Mouse (Mus musculus) heart, embryonic 16.5 days (tissue): ENCODE measurements around the gene Notch2. TPM values are rescaled to one million over a fixed set of nuclear protein-coding genes. Genes with fewer than 3 reads are reported as not detected.

Experiments
- ATAC-seq: fragments of 200-750 bp; cut with Nextera tagmentation; replicated peaks from 2 replicates; pipeline ENCODE4 v1.8.0; 2017; ENCODE audit warnings: moderate number of reproducible peaks; ENCODE audit not compliant: insufficient read depth, low FRiP score; ENCODE audit errors: extremely low read depth
- H3K27ac ChIP-seq: fragments of 300-500 bp; sonication (generic); 2 replicates; pipeline ENCODE4 v1.5.1; 2014; ENCODE audit warnings: mild to moderate bottlenecking, low read length, control low read depth, moderate library complexity
- H3K27me3 ChIP-seq: fragments of 300-500 bp; sonication (generic); 2 replicates; pipeline ENCODE4 v1.6.1; 2014; ENCODE audit warnings: low read length, mixed read lengths; ENCODE audit not compliant: control insufficient read depth, insufficient read depth
- H3K36me3 ChIP-seq: fragments of 300-500 bp; sonication (generic); 2 replicates; pipeline ENCODE4 v1.6.1; 2014; ENCODE audit not compliant: control insufficient read depth, insufficient read depth
- H3K4me1 ChIP-seq: fragments of 300-500 bp; sonication (generic); 2 replicates; pipeline ENCODE4 v1.6.1; 2014; ENCODE audit warnings: low read length, mixed read lengths; ENCODE audit not compliant: control insufficient read depth, insufficient read depth
- H3K4me2 ChIP-seq: fragments of 300-500 bp; sonication (generic); 2 replicates; pipeline ENCODE4 v1.6.1; 2014; ENCODE audit warnings: low read depth, mild to moderate bottlenecking, control low read depth, low read length
- H3K4me3 ChIP-seq: fragments of 300-500 bp; sonication (generic); 2 replicates; pipeline ENCODE4 v1.5.1; 2014; ENCODE audit warnings: mild to moderate bottlenecking, control low read depth, low read length
- H3K9ac ChIP-seq: fragments of 300-500 bp; sonication (generic); 2 replicates; pipeline ENCODE4 v1.6.1; 2014; ENCODE audit warnings: low read length, control low read depth
- H3K9me3 ChIP-seq: fragments of 300-500 bp; sonication (generic); replicated peaks from 2 replicates; pipeline ENCODE4 v1.6.1; 2016; ENCODE audit warnings: low read length; ENCODE audit not compliant: control insufficient read depth
- WGBS: fragments of 180-500 bp; shearing (Covaris S2); extraction: QIAGEN DNeasy Blood & Tissue Kit; methylation state at CpG from one replicate; pipeline ENCODE4 v1.1.7; 2014; 5-methylcytosine and 5-hydroxymethylcytosine counted together
- polyA plus RNA-seq: library from polyadenylated mRNA; unstranded; fragments of >200 nt; fragmentation: Nextera tagmentation; extraction: Ambion mirVana; gene quantifications from 2 replicates; pipeline ENCODE4 v1.2.1, GENCODE M21; 2015

The Notch2 gene
- polyA plus RNA-seq, 1 experiment from 2014 or later: 10.5 TPM

DNA sequence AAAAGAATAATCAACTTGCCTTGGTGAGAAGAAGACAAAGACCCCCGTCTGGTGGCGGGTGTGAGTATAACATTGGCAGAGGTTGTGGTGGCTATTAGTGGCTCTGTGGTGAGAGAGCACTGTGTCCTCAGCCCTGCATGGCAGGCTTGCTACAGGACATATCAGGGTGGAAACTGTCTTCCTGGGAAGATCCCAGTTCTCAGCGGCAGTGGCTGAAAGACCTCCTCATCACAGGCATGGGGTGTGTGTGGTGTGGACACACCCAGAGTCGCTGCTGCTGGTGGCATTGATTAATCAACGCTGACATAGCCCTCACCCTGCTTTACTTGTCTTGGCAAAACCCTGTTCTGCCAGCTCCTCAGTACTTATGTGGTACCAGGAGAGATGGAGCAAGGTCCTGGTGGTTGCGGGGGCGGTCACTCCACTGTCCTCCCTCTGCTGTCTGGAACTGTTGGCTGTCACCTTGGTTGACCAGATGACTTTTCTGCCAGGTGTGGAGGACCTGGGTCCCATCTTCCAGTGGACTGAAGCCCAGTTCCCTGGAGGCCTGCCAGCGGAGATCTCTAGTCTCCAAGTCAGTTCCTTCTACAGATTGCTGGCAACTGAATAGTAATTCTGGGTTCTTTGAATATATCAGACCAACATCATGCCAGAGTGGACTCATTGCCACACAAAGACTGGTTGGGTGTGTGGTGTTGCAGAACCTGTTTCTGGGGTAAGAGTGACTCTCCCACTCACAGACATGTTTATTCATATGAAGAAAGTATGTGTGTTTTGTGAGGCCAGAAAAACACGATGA is 7.3 kb downstream of the Notch2 start:
- H3K9me3 ChIP-seq: no peaks in the 10 kb centered on the region
- no peak overlapping the region for H3K9ac ChIP-seq
- H3K27ac ChIP-seq: no peak overlapping the region
- ATAC-seq: no peak
- no peaks in the 10 kb centered on the region for H3K27me3 ChIP-seq
- H3K36me3 ChIP-seq: no peaks in the 10 kb centered on the region
- H3K4me1 ChIP-seq: peaks cover 76% of the 10 kb centered on the region
- WGBS: 73% methylated on average over 9 of the region's 9 CpGs
- no peak overlapping the region for H3K4me3 ChIP-seq
- H3K4me2 ChIP-seq: no peak overlapping the region

DNA sequence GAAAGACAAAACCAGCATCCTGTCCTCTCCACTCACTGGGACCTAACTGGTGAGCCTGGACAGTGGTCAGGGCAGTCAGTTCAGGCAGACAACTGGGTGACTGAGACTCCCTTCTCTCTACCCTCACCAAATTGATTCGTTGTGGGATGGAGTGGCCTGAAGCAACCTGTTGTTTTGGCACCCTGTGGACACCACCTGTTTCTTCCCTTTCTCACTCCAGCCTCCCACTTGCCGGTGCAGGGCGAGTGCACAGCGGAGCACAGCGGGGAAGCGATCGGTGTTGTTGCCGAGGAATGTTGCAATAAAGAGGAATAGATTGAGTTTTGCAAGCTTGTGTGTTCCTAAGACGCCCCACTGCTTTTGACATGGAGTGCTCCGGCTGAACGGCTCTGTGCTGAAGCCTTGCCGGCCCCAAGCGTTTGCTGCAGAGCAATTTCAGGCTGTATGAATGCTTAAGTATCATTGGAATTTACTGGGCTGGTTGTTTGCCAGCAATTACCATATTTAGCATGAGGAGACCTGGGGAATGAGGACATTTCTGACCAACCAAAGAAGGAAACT is 11.0 kb downstream of the Notch2 start:
- Histone ChIP-seq H3K9ac (peak overlapping the region; percentile 76), H3K4me3 (peak overlapping the region; percentile 38), H3K4me1 (peaks cover 73% of the 10 kb centered on the region), H3K36me3 (no peaks in the 10 kb centered on the region), H3K4me2 (peak overlapping the region; percentile 68), H3K27ac (peak overlapping the region; percentile 98), H3K27me3 (no peaks in the 10 kb centered on the region), H3K9me3 (no peaks in the 10 kb centered on the region)
- 6% methylated on average over 13 of the region's 13 CpGs for WGBS
- ATAC-seq: peak; percentile 76

DNA sequence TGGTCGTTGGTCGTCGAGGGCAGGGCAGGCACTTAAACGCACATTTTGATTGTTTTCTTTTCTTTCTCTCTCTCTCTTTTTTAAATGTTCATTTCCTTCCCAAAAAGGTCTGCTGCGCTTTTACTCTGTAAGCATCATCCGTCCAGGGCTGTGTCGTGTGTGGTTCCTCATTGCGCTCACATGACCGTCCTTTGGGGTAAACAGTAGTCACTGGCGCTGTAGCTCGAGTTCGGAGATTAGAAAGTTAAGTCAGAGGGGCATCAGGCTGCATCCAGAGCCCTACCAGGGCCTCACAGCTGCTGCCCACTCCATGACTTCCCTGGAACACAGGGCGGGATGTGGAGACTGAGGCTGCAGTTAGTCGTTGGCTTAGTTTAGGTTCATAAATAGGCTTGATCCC is 12.2 kb downstream of the Notch2 start:
- Histone ChIP-seq H3K4me1 (peaks cover 70% of the 10 kb centered on the region), H3K27me3 (no peaks in the 10 kb centered on the region), H3K27ac (peak overlapping the region; percentile 98), H3K9me3 (no peaks in the 10 kb centered on the region), H3K9ac (peak overlapping the region; percentile 67), H3K36me3 (no peaks in the 10 kb centered on the region), H3K4me2 (peak overlapping the region; percentile 68), H3K4me3 (no peak overlapping the region)
- WGBS: 33% methylated on average over 14 of the region's 14 CpGs
- ATAC-seq: no peak

DNA sequence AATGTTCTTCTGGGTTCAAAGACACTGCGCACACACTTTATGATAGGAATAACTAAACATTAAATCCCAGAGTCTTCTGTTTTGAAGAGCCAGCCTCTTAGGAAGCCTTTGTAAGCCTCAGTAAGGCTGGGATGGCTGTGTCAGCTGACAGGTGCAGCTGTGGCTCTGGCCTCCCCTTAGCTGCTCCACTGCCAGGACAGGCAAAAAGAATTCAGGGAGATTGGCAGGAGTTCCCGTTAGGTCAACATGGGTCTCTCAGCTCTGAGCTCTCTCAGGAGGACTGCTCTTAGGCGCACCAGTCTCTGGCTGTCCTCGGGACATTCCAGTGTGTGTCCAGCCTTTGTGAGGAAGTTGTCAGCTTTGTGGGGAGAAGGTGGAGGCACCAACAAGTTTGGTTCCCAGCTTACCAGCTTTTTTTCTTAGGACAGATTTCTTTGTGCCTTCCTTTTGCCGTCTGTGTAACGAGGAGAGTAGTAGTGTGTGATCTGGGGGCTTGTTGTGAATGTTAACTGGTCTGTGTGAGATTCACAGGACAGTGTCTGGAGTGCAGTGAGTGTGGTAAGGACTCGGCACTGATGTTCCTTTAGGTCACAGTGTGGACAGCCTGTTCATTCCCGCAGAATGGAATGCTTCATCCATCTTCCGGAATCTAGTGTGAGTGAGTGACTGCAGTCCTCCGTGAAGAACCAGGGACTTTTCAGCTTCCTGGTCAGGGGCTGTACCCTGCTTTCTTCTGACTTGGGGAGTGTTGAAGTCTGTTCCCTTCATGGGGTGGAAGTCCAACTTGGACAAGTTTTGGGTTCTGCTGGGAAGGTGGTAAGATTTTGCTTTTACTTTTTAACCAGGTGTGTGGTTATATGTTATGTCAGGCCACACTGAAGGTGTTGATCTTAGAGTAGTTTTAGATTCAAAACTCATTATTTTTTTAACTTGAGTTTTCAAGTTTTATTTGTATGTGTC is 12.9 kb downstream of the Notch2 start:
- H3K4me2 ChIP-seq: peak overlapping the region; percentile 68
- 21% methylated on average over 10 of the region's 10 CpGs for WGBS
- H3K4me1 ChIP-seq: peaks cover 65% of the 10 kb centered on the region
- no peaks in the 10 kb centered on the region for H3K36me3 ChIP-seq
- H3K4me3 ChIP-seq: peak overlapping the region; percentile 20
- no peaks in the 10 kb centered on the region for H3K27me3 ChIP-seq
- ATAC-seq: peak; percentile 85
- H3K27ac ChIP-seq: peak overlapping the region; percentile 98
- peak overlapping the region; percentile 67 for H3K9ac ChIP-seq
- H3K9me3 ChIP-seq: no peaks in the 10 kb centered on the region

DNA sequence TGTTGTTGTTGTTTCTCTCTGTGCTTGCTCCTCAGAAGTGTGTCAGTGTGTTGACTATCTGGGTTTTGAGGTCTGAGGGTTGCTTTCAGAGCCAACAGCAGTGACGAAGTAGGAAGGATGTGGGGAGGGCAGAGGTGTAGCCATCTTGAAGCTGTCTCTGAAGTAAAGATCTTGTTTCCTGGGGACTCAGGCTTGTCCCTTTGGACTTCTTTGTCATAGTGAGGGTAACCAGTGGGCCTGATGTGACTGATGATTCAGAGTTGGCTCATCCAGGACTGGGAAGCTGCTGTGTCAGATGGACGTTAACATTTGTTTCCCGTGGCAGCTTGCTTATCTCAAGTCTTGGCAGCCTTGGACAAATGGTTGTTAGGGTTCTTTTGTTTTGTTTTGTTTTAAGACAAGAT is 14.0 kb downstream of the Notch2 start:
- no peak overlapping the region for H3K9ac ChIP-seq
- H3K4me1 ChIP-seq: peaks cover 61% of the 10 kb centered on the region
- H3K27me3 ChIP-seq: no peaks in the 10 kb centered on the region
- peak overlapping the region; percentile 98 for H3K27ac ChIP-seq
- H3K36me3 ChIP-seq: no peaks in the 10 kb centered on the region
- ATAC-seq: no peak
- no peak overlapping the region for H3K4me2 ChIP-seq
- 23% methylated on average over 3 of the region's 3 CpGs for WGBS
- no peaks in the 10 kb centered on the region for H3K9me3 ChIP-seq
- H3K4me3 ChIP-seq: no peak overlapping the region

DNA sequence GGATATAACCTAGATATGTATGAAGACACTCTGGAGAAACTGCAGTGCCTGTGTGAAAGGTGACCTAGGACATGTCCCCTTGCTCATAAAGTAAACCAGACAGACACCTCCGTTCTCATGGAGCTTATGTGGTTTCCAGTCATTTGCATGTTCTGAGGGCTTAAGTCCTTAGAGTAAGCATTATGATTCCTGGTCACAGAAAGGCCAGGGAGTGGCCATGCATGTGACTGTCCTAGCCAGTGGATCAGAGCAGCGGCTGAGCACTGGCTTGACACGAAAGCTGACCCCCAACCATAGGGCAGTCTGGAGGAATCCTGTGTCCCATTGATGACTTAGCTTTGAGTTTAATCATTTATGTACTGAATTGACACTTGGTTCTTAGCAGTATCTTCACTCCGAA is 14.7 kb downstream of the Notch2 start:
- ATAC-seq: no peak
- H3K9me3 ChIP-seq: no peaks in the 10 kb centered on the region
- no peak overlapping the region for H3K9ac ChIP-seq

DNA sequence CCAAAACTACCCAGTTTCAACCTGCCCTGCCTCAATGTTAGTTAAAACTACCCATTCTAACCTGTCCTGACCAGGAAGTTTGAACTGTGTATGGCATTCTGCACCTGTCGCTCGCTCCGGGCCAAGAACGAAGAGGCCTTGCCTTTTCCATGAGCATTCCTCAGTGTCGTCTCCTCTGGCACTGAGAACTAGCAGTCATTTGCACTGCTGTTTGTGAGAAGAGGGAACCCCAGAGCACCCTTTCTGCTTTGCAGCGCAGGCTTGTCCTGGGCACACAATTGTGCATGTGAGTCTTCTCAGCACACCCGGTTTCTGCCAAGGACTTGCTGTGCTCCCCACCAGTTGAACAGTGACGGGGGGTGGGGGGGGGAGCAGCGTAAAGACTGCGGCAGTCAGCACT is 15.6 kb downstream of the Notch2 start:
- ATAC-seq: no peak
- whole genome bisulfite sequencing: 55% methylated on average over 10 of the region's 10 CpGs

More for the DNA sequence above, 14.7 kb downstream of the Notch2 start:
- 70% methylated on average over 4 of the region's 4 CpGs for WGBS
- Histone ChIP-seq H3K4me2 (no peak overlapping the region), H3K36me3 (no peaks in the 10 kb centered on the region), H3K4me1 (peaks cover 65% of the 10 kb centered on the region), H3K27me3 (no peaks in the 10 kb centered on the region), H3K4me3 (no peak overlapping the region), H3K27ac (peak overlapping the region; percentile 42; the same call in 1 of the 2 replicates)

DNA sequence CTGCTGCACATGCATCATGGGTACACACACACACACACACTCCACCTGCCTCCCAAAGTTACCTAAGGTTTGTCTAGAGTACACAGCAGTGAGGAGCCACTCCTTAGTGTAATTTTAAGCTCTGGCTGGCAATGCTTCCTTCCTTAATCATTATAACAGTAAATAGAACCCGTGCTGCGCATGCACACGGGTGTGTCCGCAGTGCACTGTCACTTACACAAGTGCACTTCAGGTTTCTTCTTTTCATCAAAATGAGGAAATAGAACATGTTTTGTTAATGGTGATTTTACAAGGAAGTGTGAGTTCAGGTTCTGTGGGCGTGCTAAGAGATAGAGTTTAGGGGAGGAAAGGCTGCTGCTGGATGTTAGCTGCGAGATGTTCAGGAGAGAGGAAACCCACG is 17.8 kb downstream of the Notch2 start:
- Histone ChIP-seq H3K9ac (no peak overlapping the region), H3K36me3 (no peaks in the 10 kb centered on the region), H3K27me3 (no peaks in the 10 kb centered on the region), H3K4me1 (peaks cover 64% of the 10 kb centered on the region), H3K4me3 (no peak overlapping the region), H3K4me2 (no peak overlapping the region), H3K27ac (no peak overlapping the region), H3K9me3 (no peaks in the 10 kb centered on the region)
- WGBS: 69% methylated on average over 7 of the region's 7 CpGs
- no peak for ATAC-seq

More for the DNA sequence above, 15.6 kb downstream of the Notch2 start:
- H3K4me2 ChIP-seq: no peak overlapping the region
- H3K27ac ChIP-seq: peak overlapping the region; percentile 43
- peaks cover 63% of the 10 kb centered on the region for H3K4me1 ChIP-seq
- no peaks in the 10 kb centered on the region for H3K27me3 ChIP-seq
- H3K4me3 ChIP-seq: no peak overlapping the region
- H3K9ac ChIP-seq: peak overlapping the region; percentile 48; the same call in 1 of the 2 replicates
- no peaks in the 10 kb centered on the region for H3K36me3 ChIP-seq
- H3K9me3 ChIP-seq: no peaks in the 10 kb centered on the region
